Mouse (Mus musculus): Measurements from ENCODE around the gene Hap1.

Gene Hap1

GRCm38 (mm10) chr11:100298274-100299036 lies 57.5 kb downstream of the Hap1 start:
- in situ Hi-C loops (cut with MboI; ENCODE audit: low pct_unique_long_range_greater_than_20kb in 1 of 2, low sequenced_read_pairs in 2 of 2, unreplicated experiment in 1 of 2) = loop anchor here (5.0 to 25.0 kb wide), 6 partner anchors 96 to 836 kb away; no protein-coding TSS in a partner anchor

GRCm38 (mm10) chr11:100297801-100298200 lies 58.1 kb downstream of the Hap1 start:
- in situ Hi-C loops (cut with MboI; ENCODE audit: low pct_unique_long_range_greater_than_20kb in 1 of 2, low sequenced_read_pairs in 2 of 2, unreplicated experiment in 1 of 2) = loop anchor here (5.0 to 25.0 kb wide), 6 partner anchors 96 to 836 kb away; no protein-coding TSS in a partner anchor

Data from mouse embryonic stem cell (cell line).